Mouse (Mus musculus) testis, adult 2 months (tissue): ENCODE measurements at regions not wholly inside any gene's neighbourhood (a gene's known extent, or its start where the extent isn't known, plus 50 kb on each side); places are given as distances from the start of the nearest gene placed in this dataset.

Experiments used
- H3K27ac ChIP-seq: fragments of 200-500 bp; 2 replicates; pipeline ENCODE4 v1.5.1; 2012; ENCODE audit warnings: low read depth, low read length; ENCODE audit not compliant: control insufficient read depth, insufficient read depth
- H3K27me3 ChIP-seq: fragments of 200-500 bp; 2 replicates; pipeline ENCODE4 v1.6.1; 2012; ENCODE audit warnings: mild to moderate bottlenecking, low read length, moderate library complexity; ENCODE audit not compliant: control insufficient read depth, insufficient read depth
- H3K36me3 ChIP-seq: fragments of 200-500 bp; 2 replicates; pipeline ENCODE4 v1.6.1; 2012; ENCODE audit warnings: mild to moderate bottlenecking, low read length; ENCODE audit not compliant: control insufficient read depth, insufficient read depth
- H3K4me1 ChIP-seq: fragments of 200-500 bp; 2 replicates; pipeline ENCODE4 v1.6.1; 2012; ENCODE audit warnings: low read length; ENCODE audit not compliant: control insufficient read depth, insufficient read depth
- H3K4me3 ChIP-seq: fragments of 200-500 bp; 2 replicates; pipeline ENCODE4 v1.5.1; 2012; ENCODE audit warnings: low read depth, mild to moderate bottlenecking, low read length, moderate library complexity, mixed read lengths; ENCODE audit not compliant: control insufficient read depth
- CTCF ChIP-seq: fragments of 200-500 bp; IDR thresholded peaks from 2 replicates; pipeline ENCODE4 v1.5.1; 2012; ENCODE audit warnings: low read depth, mild to moderate bottlenecking, inconsistent platforms, low read length, moderate library complexity; ENCODE audit not compliant: control insufficient read depth, insufficient read depth, insufficient replicate concordance
- POLR2A ChIP-seq: fragments of 200-500 bp; IDR thresholded peaks from 2 replicates; pipeline ENCODE4 v1.6.1; 2012; ENCODE audit warnings: low read depth, mild to moderate bottlenecking, inconsistent platforms, low read length, moderate library complexity; ENCODE audit not compliant: control insufficient read depth

- H3K4me3 ChIP-seq: no peak overlapping the region
- H3K27me3 ChIP-seq: no peaks in the 10 kb centered on the region
- no peaks in the 10 kb centered on the region for H3K36me3 ChIP-seq
- no peaks in the 10 kb centered on the region for H3K4me1 ChIP-seq
- TF ChIP-seq CTCF (no peak), POLR2A (no peak)
- no peak overlapping the region for H3K27ac ChIP-seq
These were observed 103.4 kb upstream of the Cited2 start for GRCm38 (mm10) chr10:17619617-17620016.

- H3K27ac ChIP-seq: no peak overlapping the region
- no peaks in the 10 kb centered on the region for H3K36me3 ChIP-seq
- no peak overlapping the region for H3K4me3 ChIP-seq
- no peaks in the 10 kb centered on the region for H3K27me3 ChIP-seq
- no peaks in the 10 kb centered on the region for H3K4me1 ChIP-seq
- TF ChIP-seq POLR2A: no peak
- no peak for TF ChIP-seq CTCF
These were observed 101.2 kb upstream of the Cited2 start for GRCm38 (mm10) chr10:17621703-17622385.

DNA sequence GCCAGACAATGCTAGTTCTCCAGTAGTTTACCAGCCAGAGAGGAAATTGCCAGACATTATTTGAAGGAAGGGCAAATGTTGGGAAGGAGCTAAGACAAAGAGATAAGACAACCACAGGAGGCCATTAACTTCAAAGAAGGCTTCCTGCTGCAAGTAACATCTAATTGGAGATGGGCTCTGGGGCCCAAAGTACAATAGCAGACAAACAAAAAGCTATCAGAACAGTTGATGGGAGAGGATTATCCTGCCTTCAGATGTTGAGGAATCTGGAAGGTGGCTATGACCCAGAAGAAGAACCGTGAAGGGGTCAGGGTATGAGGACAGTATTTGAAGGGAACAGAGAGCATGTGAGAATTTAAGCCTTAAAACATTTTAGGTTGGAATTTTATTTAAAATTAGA, 100.2 kb upstream of the Cited2 start:
- no peak overlapping the region for H3K27ac ChIP-seq
- H3K27me3 ChIP-seq: no peaks in the 10 kb centered on the region
- no peak overlapping the region for H3K4me3 ChIP-seq
- H3K36me3 ChIP-seq: no peaks in the 10 kb centered on the region
- no peaks in the 10 kb centered on the region for H3K4me1 ChIP-seq
- TF ChIP-seq POLR2A: no peak
- no peak for TF ChIP-seq CTCF

DNA sequence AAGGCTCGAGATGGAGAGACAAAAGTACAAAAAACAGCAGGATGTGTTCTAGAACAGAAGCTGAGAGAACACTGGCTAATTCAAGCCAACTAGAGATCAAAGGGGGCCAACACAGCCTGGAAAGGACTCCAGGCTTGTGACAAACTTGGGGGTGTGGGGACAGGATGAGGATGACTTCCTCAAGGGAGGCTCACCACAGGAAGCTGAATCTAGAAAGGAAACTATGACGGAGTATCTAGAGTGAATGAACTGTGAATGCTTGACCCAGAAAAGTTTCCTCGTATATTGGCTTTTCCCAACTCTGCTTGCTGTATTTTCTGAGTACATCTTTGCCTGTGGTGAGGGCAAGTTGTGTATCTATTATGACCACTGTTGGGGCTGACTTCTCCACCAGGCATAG, 93.3 kb upstream of the Cited2 start:
- Histone ChIP-seq H3K36me3 (no peaks in the 10 kb centered on the region), H3K4me1 (peaks cover 6% of the 10 kb centered on the region)
- TF ChIP-seq CTCF: no peak
- no peak for TF ChIP-seq POLR2A

DNA sequence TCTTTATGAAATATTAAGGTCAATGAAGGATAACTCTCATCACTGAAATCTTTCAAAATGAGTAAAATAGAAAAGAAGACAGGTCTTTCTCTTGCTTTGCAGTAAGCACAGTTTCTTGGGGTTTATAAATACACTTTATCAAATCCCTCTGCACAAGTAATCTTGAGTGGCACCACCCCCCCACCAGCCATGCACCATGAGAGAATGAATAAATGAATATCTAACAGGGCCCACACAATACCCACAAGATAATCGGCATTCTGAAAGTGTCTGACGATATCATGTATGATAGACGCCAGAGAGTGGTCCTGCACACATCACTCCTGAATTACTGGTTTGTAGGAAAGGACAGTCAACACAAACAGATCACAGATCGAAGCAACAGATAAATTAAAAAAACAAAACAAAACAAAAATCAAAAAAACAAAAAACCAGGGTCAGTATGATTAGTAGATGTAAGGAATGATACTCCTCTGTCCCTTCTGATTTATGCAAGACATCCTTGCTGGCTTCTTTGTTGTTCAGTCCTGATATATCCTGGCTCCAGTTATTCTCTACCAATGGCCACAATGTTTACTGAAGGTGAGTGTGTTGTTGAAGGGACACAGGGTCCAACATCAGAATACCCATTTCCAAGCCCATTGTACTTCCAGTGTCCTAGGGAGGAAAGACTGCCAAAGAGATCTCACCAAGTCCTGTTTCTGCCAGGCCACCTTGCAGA, 92.0 kb upstream of the Cited2 start:
- Histone ChIP-seq H3K4me1 (peaks cover 6% of the 10 kb centered on the region), H3K27me3 (no peaks in the 10 kb centered on the region), H3K27ac (no peak overlapping the region), H3K4me3 (no peak overlapping the region), H3K36me3 (no peaks in the 10 kb centered on the region)
- TF ChIP-seq POLR2A (no peak), CTCF (no peak)

More for the DNA sequence above, 93.3 kb upstream of the Cited2 start:
- Histone ChIP-seq H3K4me3 (no peak overlapping the region), H3K27me3 (no peaks in the 10 kb centered on the region), H3K27ac (no peak overlapping the region)

DNA sequence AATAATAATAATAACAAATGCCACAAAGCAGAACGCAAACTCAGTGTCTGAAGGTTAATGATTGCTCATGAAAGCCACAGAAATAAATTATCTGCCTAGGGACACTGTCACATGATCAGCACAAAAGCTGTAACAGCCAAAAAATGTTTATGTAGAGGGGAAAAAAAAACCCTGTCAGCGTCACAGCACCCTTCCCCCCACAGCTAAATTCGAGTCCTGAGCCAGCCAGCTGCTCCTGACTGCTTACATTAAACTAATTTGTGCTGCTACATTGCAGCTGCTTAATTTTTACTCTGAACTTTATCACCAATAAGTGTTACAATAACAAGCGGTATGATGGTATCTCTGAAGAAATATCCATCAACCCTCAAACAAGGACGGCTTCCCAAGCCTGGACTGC, 91.2 kb upstream of the Cited2 start:
- H3K27ac ChIP-seq: no peak overlapping the region
- H3K4me1 ChIP-seq: peaks cover 6% of the 10 kb centered on the region
- no peaks in the 10 kb centered on the region for H3K36me3 ChIP-seq
- no peak overlapping the region for H3K4me3 ChIP-seq
- no peaks in the 10 kb centered on the region for H3K27me3 ChIP-seq
- no peak for TF ChIP-seq POLR2A
- no peak for TF ChIP-seq CTCF

DNA sequence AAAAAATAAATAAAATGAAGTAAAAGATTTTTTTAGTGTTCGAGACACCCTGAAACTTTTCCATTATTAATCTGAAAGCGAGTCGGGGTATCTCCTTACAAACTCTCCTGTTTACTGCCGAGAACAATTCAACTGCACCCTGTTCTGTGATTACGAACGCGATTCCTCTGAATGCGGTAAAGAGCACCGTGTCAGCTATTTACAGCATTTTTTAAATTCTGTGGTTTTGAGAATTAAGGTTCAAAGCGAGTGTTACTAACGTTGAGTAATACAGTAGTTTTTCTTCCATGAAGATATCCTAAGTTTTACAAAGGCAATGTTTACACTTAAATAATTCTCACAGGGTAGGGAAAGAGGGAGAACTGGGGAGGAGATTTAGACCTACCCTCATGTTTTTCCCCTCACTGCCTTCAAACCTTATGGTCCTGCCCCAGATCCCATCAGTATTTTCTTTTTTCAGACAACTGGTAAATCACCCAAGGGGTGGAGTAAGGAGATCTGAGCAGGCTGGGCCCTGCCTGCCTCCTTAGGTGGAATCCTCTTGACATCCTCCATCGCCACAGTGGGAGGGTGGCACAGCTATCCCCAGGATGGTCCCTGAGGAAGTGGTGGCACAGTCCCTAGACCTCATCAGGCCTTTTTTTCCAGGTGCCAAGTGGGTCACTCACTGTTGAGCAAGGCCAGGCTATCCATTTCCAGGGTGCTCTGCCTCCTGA, 89.9 kb upstream of the Cited2 start:
- Histone ChIP-seq H3K27ac (no peak overlapping the region), H3K4me1 (peaks cover 6% of the 10 kb centered on the region), H3K27me3 (no peaks in the 10 kb centered on the region), H3K36me3 (no peaks in the 10 kb centered on the region), H3K4me3 (no peak overlapping the region)
- TF ChIP-seq CTCF (no peak), POLR2A (no peak)
